Mouse (Mus musculus) stomach, embryonic 16.5 days (tissue): ENCODE measurements around the gene Gm20916. TPM values are rescaled to one million over a fixed set of nuclear protein-coding genes. Genes with fewer than 3 reads are reported as not detected.
"Not testable (repeated sequence)": the region's sequence is repeated elsewhere in the genome, so short reads cannot be mapped to it uniquely, and the experiment has no call there.

Source experiments
- ATAC-seq: fragments of 200-750 bp; cut with Nextera tagmentation; 2 replicates; pipeline ENCODE4 v1.8.0; 2017; ENCODE audit warnings: moderate number of reproducible peaks, moderate TSS enrichment; ENCODE audit not compliant: insufficient read depth, low FRiP score
- H3K27ac ChIP-seq: fragments of 300-500 bp; sonication (generic); 2 replicates; pipeline ENCODE4 v1.5.1; 2014; ENCODE audit warnings: low read length
- H3K27me3 ChIP-seq: fragments of 300-500 bp; sonication (generic); 2 replicates; pipeline ENCODE4 v1.6.1; 2014; ENCODE audit warnings: low read length, control low read depth, mixed read lengths; ENCODE audit not compliant: control insufficient read depth, insufficient read depth
- H3K36me3 ChIP-seq: fragments of 300-500 bp; sonication (generic); 2 replicates; pipeline ENCODE4 v1.6.1; 2014; ENCODE audit warnings: low read length; ENCODE audit not compliant: control insufficient read depth, insufficient read depth
- H3K4me1 ChIP-seq: fragments of 300-500 bp; sonication (generic); 2 replicates; pipeline ENCODE4 v1.6.1; 2014; ENCODE audit warnings: low read length, control low read depth, mixed read lengths; ENCODE audit not compliant: control insufficient read depth, insufficient read depth
- H3K4me2 ChIP-seq: fragments of 300-500 bp; sonication (generic); 2 replicates; pipeline ENCODE4 v1.6.1; 2014; ENCODE audit warnings: low read depth, low read length, mixed read lengths
- H3K4me3 ChIP-seq: fragments of 300-500 bp; sonication (generic); replicated peaks from 2 replicates; pipeline ENCODE4 v1.5.1; 2014; ENCODE audit warnings: mild to moderate bottlenecking, low read length
- H3K9ac ChIP-seq: fragments of 300-500 bp; sonication (generic); 2 replicates; pipeline ENCODE4 v1.6.1; 2014; ENCODE audit warnings: low read length
- H3K9me3 ChIP-seq: fragments of 300-500 bp; sonication (generic); replicated peaks from 2 replicates; pipeline ENCODE4 v1.6.1; 2016; ENCODE audit warnings: low read length, control low read depth; ENCODE audit not compliant: control insufficient read depth
- WGBS: fragments of 180-500 bp; shearing (Covaris S2); extraction: QIAGEN DNeasy Blood & Tissue Kit; methylation state at CpG from one replicate; pipeline ENCODE4 v1.1.7; 2014; 5-methylcytosine and 5-hydroxymethylcytosine counted together
- polyA plus RNA-seq: library from polyadenylated mRNA; unstranded; fragments of >200 nt; fragmentation: Nextera tagmentation; extraction: Ambion mirVana; gene quantifications from 2 replicates; pipeline ENCODE4 v1.2.1, GENCODE M21; 2015

Gene Gm20916
- not detected in 2 replicates for polyA plus RNA-seq

GRCm38 (mm10) chrY:79319265-79319664 is at the start of gene Gm20916:
Gene Gm20916, plus strand, starts transcription at chrY:79319565.
- WGBS: no CpG with 5 or more reads among the region's 6 CpGs
- not testable (repeated sequence) for H3K27ac ChIP-seq, H3K9me3 ChIP-seq, H3K9ac ChIP-seq, H3K27me3 ChIP-seq, ATAC-seq, H3K4me2 ChIP-seq, H3K4me1 ChIP-seq, H3K4me3 ChIP-seq, H3K36me3 ChIP-seq

Other genes with a start within 250 kb of the Gm20916 start
- not detected in 2 replicates for gene Gm20917, start 168.4 kb upstream of the Gm20916 start, polyA plus RNA-seq